Mouse (Mus musculus): ENCODE data around the gene Atf7ip. TPM values are rescaled to one million over a fixed set of nuclear protein-coding genes. Genes with fewer than 3 reads are reported as not detected.

The Atf7ip gene
- total RNA-seq, 4 experiments from 2014 or later: 94.0 to 124 (median 106) TPM

- DNase-seq (ENCODE audit: low spot score in 2 of 2): no peak
Observed at GRCm38 (mm10) chr6:136553156-136553555, 47.2 kb downstream of the Atf7ip start.

- DNase-seq (ENCODE audit: low spot score in 2 of 2): peak in 1 of 2 experiments; percentile 55
Observed at GRCm38 (mm10) chr6:136553767-136554569, 48.0 kb downstream of the Atf7ip start.

- no peak for DNase-seq (ENCODE audit: low spot score in 2 of 2)
Observed at GRCm38 (mm10) chr6:136554774-136555522, 49.0 kb downstream of the Atf7ip start.

- no peak for DNase-seq (ENCODE audit: low spot score in 2 of 2)
Observed at GRCm38 (mm10) chr6:136555523-136555915, 49.6 kb downstream of the Atf7ip start.

- no peak for DNase-seq (ENCODE audit: low spot score in 2 of 2)
Observed at GRCm38 (mm10) chr6:136558288-136559005, 52.5 kb downstream of the Atf7ip start.

GRCm38 (mm10) chr6:136566002-136566401, 60.0 kb downstream of the Atf7ip start:
- no peak for DNase-seq (ENCODE audit: low spot score in 2 of 2)

- no peak for DNase-seq (ENCODE audit: low spot score in 2 of 2)
Observed at GRCm38 (mm10) chr6:136590739-136591138, 84.8 kb downstream of the Atf7ip start.

- no peak for DNase-seq (ENCODE audit: low spot score in 2 of 2)
Observed at GRCm38 (mm10) chr6:136594541-136594940, 88.6 kb downstream of the Atf7ip start.

GRCm38 (mm10) chr6:136602601-136603000, 96.6 kb downstream of the Atf7ip start:
- DNase-seq (ENCODE audit: low spot score in 2 of 2): no peak

GRCm38 (mm10) chr6:136611351-136612215, 105.6 kb downstream of the Atf7ip start:
- no peak for DNase-seq (ENCODE audit: low spot score in 2 of 2)

GRCm38 (mm10) chr6:136612312-136612711, 106.3 kb downstream of the Atf7ip start:
- DNase-seq (ENCODE audit: low spot score in 2 of 2): no peak

GRCm38 (mm10) chr6:136614156-136614555, 108.2 kb downstream of the Atf7ip start:
- no peak for DNase-seq (ENCODE audit: low spot score in 2 of 2)

GRCm38 (mm10) chr6:136620361-136621139, 114.6 kb downstream of the Atf7ip start:
- peak in 1 of 2 experiments; percentile 59 for DNase-seq (ENCODE audit: low spot score in 2 of 2)

GRCm38 (mm10) chr6:136625421-136625820, 119.5 kb downstream of the Atf7ip start:
- no peak for DNase-seq (ENCODE audit: low spot score in 2 of 2)

- DNase-seq (ENCODE audit: low spot score in 2 of 2): no peak
Observed at GRCm38 (mm10) chr6:136629639-136630038, 123.7 kb downstream of the Atf7ip start.

- DNase-seq (ENCODE audit: low spot score in 2 of 2): no peak
Observed at GRCm38 (mm10) chr6:136631519-136631918, 125.6 kb downstream of the Atf7ip start.

- no peak for DNase-seq (ENCODE audit: low spot score in 2 of 2)
Observed at GRCm38 (mm10) chr6:136631945-136632534, 126.1 kb downstream of the Atf7ip start.

- DNase-seq (ENCODE audit: low spot score in 2 of 2): no peak
Observed at GRCm38 (mm10) chr6:136633154-136633553, 127.2 kb downstream of the Atf7ip start.

- DNase-seq (ENCODE audit: low spot score in 2 of 2): no peak
Observed at GRCm38 (mm10) chr6:136633719-136634118, 127.8 kb downstream of the Atf7ip start.

- DNase-seq (ENCODE audit: low spot score in 2 of 2): no peak
Observed at GRCm38 (mm10) chr6:136634982-136635381, 129.0 kb downstream of the Atf7ip start.
